Mouse (Mus musculus) midbrain, embryonic 12.5 days (tissue): ENCODE measurements at regions not wholly inside any gene's neighbourhood (a gene's known extent, or its start where the extent isn't known, plus 50 kb on each side); places are given as distances from the start of the nearest gene placed in this dataset.
A peak's percentile ranks its signal among the peaks of the same experiment; 100 is the strongest.

Experiments
- ATAC-seq: fragments of 200-750 bp; cut with Nextera tagmentation; 2 replicates; pipeline ENCODE4 v1.8.0; 2017; ENCODE audit warnings: low read depth, moderate TSS enrichment, moderate library complexity; ENCODE audit not compliant: low FRiP score
- H3K27ac ChIP-seq: fragments of 300-500 bp; sonication (generic); replicated peaks from 2 replicates; pipeline ENCODE4 v1.5.1; 2016; ENCODE audit warnings: mild to moderate bottlenecking
- H3K27me3 ChIP-seq: fragments of 300-500 bp; sonication (generic); 2 replicates; pipeline ENCODE4 v1.6.1; 2016; ENCODE audit warnings: mild to moderate bottlenecking
- H3K36me3 ChIP-seq: fragments of 300-500 bp; sonication (generic); 2 replicates; pipeline ENCODE4 v1.6.1; 2016
- H3K4me1 ChIP-seq: fragments of 300-500 bp; sonication (generic); 2 replicates; pipeline ENCODE4 v1.6.1; 2016
- H3K4me2 ChIP-seq: fragments of 300-500 bp; sonication (generic); replicated peaks from 2 replicates; pipeline ENCODE4 v1.6.1; 2016; ENCODE audit warnings: mild to moderate bottlenecking, moderate library complexity
- H3K4me3 ChIP-seq: fragments of 300-500 bp; sonication (generic); 2 replicates; pipeline ENCODE4 v1.5.1; 2016; ENCODE audit warnings: mild to moderate bottlenecking
- H3K9ac ChIP-seq: fragments of 300-500 bp; sonication (generic); replicated peaks from 2 replicates; pipeline ENCODE4 v1.6.1; 2016; ENCODE audit warnings: mild to moderate bottlenecking, moderate library complexity
- H3K9me3 ChIP-seq: fragments of 300-500 bp; sonication (generic); 2 replicates; pipeline ENCODE4 v1.6.1; 2016; ENCODE audit warnings: mild to moderate bottlenecking
- WGBS: fragments of 180-500 bp; shearing (Covaris S2); methylation state at CpG from one replicate; pipeline ENCODE4 v1.1.7; 2016; 5-methylcytosine and 5-hydroxymethylcytosine counted together

DNA sequence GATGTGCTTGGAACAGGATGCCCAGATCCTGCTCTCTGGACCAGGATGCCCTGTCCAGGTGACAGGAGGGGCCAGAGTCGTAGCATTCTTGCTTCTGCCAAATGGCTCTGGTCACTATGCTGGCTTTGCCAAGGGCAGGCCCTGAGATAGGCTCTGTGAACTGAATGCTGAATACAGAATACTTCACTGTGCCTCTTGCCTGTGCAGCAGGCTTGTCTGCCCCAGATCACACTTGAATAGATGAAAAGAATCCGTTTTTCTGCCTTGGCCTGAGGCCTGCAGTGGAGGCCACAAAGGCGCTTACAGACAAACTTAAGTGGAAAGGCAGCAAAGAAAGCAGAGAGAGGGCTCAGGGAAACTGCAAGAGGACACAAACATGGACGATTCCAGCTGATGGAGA, 99.7 kb upstream of the Arhgap32 start:
- H3K9me3 ChIP-seq = no peaks in the 10 kb centered on the region
- no peak overlapping the region; the same call in 1 of the 2 replicates for H3K27ac ChIP-seq
- H3K9ac ChIP-seq = no peak overlapping the region
- no peak overlapping the region for H3K4me2 ChIP-seq
- H3K4me3 ChIP-seq = no peak overlapping the region
- no peaks in the 10 kb centered on the region for H3K27me3 ChIP-seq
- H3K4me1 ChIP-seq = peaks cover 10% of the 10 kb centered on the region
- 40% methylated on average over 4 of the region's 4 CpGs for WGBS
- no peaks in the 10 kb centered on the region for H3K36me3 ChIP-seq
- ATAC-seq = no peak

DNA sequence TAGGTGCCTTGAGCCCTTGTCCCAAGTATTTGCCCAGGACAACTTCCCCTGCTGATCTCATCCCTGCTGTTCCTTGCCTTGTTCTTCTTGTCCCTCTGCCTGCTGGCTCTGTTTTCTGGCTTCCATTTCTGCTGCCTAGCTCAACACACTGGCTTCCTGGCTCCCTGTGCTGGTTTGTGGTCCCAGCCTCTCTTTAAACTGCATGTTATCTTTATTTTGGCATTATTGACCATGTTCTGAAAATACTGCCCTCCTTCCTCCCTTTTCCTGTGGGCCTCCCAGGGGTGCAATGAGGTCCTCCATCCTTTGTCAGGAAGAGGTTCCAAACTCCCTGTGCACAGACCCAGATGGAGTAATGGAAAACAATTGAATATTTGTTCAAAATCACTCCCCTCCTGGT, 97.9 kb upstream of the Arhgap32 start:
- Histone ChIP-seq H3K27me3 (no peaks in the 10 kb centered on the region), H3K36me3 (no peaks in the 10 kb centered on the region), H3K27ac (no peak overlapping the region), H3K4me1 (peaks cover 14% of the 10 kb centered on the region), H3K4me3 (no peak overlapping the region), H3K9ac (no peak overlapping the region), H3K4me2 (no peak overlapping the region), H3K9me3 (no peaks in the 10 kb centered on the region)
- ATAC-seq = no peak

DNA sequence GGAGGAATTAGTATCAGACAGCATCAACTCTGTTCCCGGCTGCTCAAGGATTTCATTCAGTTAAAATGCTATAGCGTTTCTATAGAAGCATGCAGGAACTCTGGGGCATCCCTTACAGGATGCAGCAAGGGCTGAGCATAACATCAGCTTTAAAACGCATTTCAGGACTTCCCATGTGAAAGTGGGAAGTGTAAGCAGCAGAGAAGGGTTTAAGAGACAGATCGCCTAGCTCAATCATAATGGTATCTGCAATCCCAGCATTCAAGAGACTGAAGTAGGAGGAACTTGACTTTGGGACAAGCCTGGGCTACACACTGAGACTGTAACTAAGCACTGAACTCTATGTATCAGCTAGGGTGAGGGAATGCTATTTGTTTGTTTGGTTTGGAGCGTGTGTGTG, 96.2 kb upstream of the Arhgap32 start:
- no peak for ATAC-seq
- no peaks in the 10 kb centered on the region for H3K36me3 ChIP-seq
- no peak overlapping the region for H3K4me2 ChIP-seq
- 80% methylated on average over 5 of the region's 5 CpGs for WGBS
- H3K4me1 ChIP-seq = peaks cover 16% of the 10 kb centered on the region
- no peaks in the 10 kb centered on the region for H3K9me3 ChIP-seq
- H3K27me3 ChIP-seq = no peaks in the 10 kb centered on the region
- H3K4me3 ChIP-seq = no peak overlapping the region
- no peak overlapping the region for H3K9ac ChIP-seq
- no peak overlapping the region for H3K27ac ChIP-seq

DNA sequence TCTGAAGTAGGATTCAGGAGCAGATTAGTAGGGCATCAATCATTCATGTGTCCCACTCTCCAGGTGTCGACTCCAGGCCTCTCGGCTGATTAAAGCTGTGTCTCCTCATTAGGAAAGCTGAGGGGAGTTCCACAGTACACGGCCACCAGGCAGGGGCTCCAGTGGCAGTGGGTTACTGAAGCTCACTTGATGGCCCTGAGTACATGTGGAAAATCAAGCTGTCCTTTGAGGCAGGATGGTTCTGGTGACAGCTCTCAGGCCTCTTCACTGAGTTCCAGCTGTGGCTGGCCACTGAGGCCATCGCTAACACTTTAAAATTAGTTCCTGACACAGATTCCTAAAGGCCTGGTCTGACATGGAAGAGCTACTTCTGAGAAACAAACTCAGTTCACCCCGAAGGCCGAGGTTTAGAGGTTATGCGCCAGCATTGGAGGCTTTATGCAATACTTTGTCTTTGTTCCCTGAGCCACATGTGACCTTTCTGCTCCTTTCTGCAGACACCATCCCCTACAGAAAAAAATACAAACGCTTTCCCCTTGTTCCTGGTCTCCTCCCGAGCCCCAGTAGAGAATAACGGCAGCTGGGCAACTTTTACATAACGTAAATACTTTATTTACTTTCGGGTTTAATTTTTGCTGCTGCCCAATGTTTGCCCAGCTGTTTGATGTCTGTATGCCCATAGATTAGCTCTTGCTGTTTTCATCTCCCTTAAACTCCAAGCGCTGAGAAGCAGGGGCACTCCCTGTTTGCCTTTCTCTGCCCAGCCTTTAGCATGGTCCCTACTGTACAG, 94.8 kb upstream of the Arhgap32 start:
- H3K4me2 ChIP-seq = no peak overlapping the region
- 26% methylated on average over 13 of the region's 13 CpGs for WGBS
- H3K27ac ChIP-seq = no peak overlapping the region; the same call in 1 of the 2 replicates
- no peak overlapping the region for H3K9ac ChIP-seq
- H3K36me3 ChIP-seq = no peaks in the 10 kb centered on the region
- no peaks in the 10 kb centered on the region for H3K27me3 ChIP-seq
- peaks cover 16% of the 10 kb centered on the region for H3K4me1 ChIP-seq
- peak; percentile 44; the same call in 1 of the 2 replicates for ATAC-seq
- H3K4me3 ChIP-seq = no peak overlapping the region
- no peaks in the 10 kb centered on the region for H3K9me3 ChIP-seq

DNA sequence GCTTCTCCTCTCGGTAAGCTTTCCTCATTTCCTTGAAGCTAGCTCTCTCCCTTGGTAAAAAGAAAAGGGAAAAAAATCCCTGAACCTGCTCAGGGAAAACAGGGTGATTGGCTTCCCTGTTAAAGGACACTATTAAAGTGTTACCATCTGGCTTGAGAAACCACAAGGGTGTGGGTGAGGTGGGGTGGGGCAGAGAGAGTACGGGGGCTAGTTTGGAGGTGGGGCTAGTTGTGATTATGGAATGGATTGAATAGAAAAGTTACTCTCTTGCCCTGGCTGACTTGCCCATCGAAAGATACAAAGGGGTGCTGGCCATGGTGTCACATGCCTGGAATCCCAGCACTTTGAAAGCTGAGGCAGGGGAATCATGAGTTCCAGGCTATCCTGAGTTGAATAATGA, 94.2 kb upstream of the Arhgap32 start:
- Histone ChIP-seq H3K4me2 (no peak overlapping the region), H3K9ac (no peak overlapping the region), H3K9me3 (no peaks in the 10 kb centered on the region), H3K27me3 (no peaks in the 10 kb centered on the region), H3K4me1 (peaks cover 13% of the 10 kb centered on the region), H3K36me3 (no peaks in the 10 kb centered on the region), H3K27ac (no peak overlapping the region), H3K4me3 (no peak overlapping the region)
- WGBS = 37% methylated on average over 3 of the region's 3 CpGs
- no peak for ATAC-seq

DNA sequence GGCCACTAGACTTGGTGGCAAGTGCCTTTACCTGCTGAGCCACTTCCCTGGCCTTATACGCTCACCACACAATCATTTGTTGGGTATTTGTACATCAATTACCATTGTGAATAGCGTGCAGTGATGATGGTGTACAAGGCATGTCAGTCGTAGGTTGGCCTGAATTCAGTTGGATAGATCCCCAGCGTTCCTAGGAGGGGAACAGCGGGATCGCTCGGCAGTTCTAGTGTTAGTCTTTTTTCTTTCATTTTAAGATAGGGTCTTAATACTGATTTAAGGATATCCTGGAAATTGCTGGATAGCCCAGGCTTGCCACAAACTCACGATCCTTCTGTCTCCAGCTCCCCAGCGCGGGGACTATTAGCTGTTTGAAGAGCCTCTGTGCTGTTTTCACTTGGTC, 92.9 kb upstream of the Arhgap32 start:
- Histone ChIP-seq H3K9ac (no peak overlapping the region), H3K36me3 (no peaks in the 10 kb centered on the region), H3K4me3 (no peak overlapping the region), H3K4me2 (no peak overlapping the region), H3K27me3 (no peaks in the 10 kb centered on the region), H3K4me1 (peaks cover 12% of the 10 kb centered on the region), H3K9me3 (no peaks in the 10 kb centered on the region), H3K27ac (no peak overlapping the region)
- WGBS = 95% methylated on average over 10 of the region's 10 CpGs
- ATAC-seq = no peak

DNA sequence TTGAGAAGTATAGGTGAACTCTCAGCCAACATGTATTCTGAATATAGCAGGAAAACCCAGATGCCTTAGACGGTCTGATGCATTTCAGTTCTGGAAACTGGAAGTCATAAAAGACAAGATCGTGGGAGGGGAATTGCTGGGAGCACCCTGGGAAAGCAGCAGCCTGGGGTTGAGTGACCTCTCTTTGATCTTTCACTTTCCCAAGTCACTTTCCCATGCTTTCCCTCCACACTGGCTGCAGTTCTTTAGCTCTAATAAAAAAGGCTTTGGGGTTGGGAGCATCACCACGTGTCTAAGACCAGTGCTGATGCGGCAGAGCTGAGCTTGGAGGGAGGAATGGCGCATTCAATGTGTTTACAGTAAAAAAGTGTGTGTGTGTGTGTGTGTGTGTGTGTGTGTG, 91.2 kb upstream of the Arhgap32 start:
- no peak for ATAC-seq
- WGBS = 49% methylated on average over 5 of the region's 5 CpGs
- peaks cover 12% of the 10 kb centered on the region for H3K4me1 ChIP-seq

DNA sequence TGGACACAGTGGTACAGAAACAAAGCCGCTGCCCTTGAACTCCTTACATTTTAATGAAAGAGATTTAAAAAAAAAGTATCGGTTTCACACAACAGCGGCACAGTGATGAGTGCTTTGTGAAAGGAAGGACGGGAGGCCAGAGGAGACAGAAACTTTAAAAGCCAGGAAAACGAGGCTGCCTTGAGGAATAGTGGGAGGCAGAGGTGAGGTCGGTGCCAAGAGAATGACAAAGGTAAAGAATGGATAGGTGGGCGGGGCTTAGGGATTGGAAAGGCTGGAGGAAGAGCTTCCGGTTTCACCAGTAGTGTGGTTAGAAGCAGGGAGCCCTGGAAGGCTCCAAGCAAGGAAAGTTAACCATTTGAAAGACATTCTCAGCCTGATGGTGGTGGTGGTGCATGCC, 88.0 kb upstream of the Arhgap32 start:
- no peak overlapping the region for H3K27ac ChIP-seq
- WGBS = 42% methylated on average over 8 of the region's 8 CpGs
- H3K9ac ChIP-seq = no peak overlapping the region
- H3K4me2 ChIP-seq = no peak overlapping the region
- H3K27me3 ChIP-seq = no peaks in the 10 kb centered on the region
- H3K9me3 ChIP-seq = no peaks in the 10 kb centered on the region
- ATAC-seq = no peak
- H3K36me3 ChIP-seq = no peaks in the 10 kb centered on the region
- H3K4me3 ChIP-seq = no peak overlapping the region
- 0 out of 2 replicates have a peak, but pooled peaks cover 2% of the 10 kb centered on the region for H3K4me1 ChIP-seq

More for the DNA sequence above, 91.2 kb upstream of the Arhgap32 start:
- Histone ChIP-seq H3K27me3 (no peaks in the 10 kb centered on the region), H3K27ac (no peak overlapping the region), H3K4me2 (no peak overlapping the region), H3K9me3 (no peaks in the 10 kb centered on the region), H3K9ac (no peak overlapping the region), H3K36me3 (no peaks in the 10 kb centered on the region), H3K4me3 (no peak overlapping the region)

DNA sequence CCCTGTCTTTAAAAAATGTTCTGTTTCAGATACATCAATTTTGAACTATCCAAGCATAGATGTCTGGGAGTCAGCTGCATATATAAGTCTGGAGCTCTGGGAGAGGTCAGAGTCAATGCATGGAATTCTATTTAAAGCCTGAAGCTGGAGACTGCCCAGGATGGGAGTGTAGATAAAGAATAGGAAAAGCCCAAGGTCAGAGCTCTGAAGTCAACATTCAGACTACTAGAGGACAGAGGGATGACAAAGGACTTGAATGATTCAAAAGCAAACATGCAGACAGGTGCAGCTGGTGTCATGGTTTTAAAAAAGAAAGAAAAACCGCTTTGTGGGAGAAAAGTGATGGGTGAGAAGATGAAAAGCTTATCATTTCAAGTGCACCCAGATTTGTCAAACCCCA, 86.9 kb upstream of the Arhgap32 start:
- H3K4me2 ChIP-seq = no peak overlapping the region
- no peak overlapping the region for H3K4me3 ChIP-seq
- WGBS = 83% methylated on average over 1 of the region's 1 CpGs
- no peak for ATAC-seq
- H3K27me3 ChIP-seq = no peaks in the 10 kb centered on the region
- H3K27ac ChIP-seq = no peak overlapping the region
- no peaks in the 10 kb centered on the region for H3K36me3 ChIP-seq
- no peaks in the 10 kb centered on the region for H3K9me3 ChIP-seq
- peaks cover 11% of the 10 kb centered on the region for H3K4me1 ChIP-seq
- H3K9ac ChIP-seq = no peak overlapping the region

DNA sequence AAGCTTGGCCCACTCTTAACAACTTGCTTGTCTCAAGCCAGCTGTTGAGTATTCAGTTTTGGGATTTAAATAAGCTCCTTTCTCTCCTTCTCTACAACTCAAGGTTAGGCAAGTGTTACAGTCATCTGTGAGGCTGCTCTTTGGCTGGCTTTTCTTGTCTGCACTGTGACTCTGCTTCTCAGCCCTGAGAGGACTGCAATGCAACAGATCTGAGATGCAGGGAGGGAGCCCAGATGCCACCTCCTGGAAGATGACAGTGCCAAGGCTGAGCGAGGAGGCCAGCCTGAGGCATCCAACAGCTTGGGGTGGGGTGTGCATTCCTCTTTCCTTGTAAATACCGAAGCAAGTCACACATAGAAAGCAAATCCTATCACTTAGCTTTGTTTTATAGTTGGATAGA, 86.2 kb upstream of the Arhgap32 start:
- WGBS = 60% methylated on average over 2 of the region's 2 CpGs
- Histone ChIP-seq H3K36me3 (no peaks in the 10 kb centered on the region), H3K4me3 (no peak overlapping the region), H3K27ac (no peak overlapping the region), H3K27me3 (no peaks in the 10 kb centered on the region), H3K4me2 (no peak overlapping the region), H3K4me1 (peaks cover 15% of the 10 kb centered on the region), H3K9me3 (no peaks in the 10 kb centered on the region), H3K9ac (no peak overlapping the region)
- no peak for ATAC-seq

DNA sequence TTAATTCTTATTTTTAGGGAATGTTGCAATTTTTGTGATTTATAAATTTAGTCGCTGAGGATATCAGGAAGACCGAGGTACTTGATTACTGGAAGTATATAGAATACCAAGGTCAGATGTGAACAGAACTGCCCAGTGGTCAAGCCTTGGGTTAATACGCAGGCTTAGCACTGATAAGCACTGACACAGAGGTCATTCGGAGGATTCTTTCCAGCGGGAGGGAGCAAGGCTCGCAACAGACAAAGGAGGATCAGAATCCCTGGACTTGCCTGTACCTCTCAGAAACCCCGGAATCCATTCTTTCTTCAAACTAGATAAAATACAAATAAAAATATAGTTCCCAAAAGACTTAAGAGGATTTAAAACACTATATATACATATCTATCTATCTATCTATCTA, 85.7 kb upstream of the Arhgap32 start:
- Histone ChIP-seq H3K27me3 (no peaks in the 10 kb centered on the region), H3K9ac (no peak overlapping the region)
- ATAC-seq = no peak

DNA sequence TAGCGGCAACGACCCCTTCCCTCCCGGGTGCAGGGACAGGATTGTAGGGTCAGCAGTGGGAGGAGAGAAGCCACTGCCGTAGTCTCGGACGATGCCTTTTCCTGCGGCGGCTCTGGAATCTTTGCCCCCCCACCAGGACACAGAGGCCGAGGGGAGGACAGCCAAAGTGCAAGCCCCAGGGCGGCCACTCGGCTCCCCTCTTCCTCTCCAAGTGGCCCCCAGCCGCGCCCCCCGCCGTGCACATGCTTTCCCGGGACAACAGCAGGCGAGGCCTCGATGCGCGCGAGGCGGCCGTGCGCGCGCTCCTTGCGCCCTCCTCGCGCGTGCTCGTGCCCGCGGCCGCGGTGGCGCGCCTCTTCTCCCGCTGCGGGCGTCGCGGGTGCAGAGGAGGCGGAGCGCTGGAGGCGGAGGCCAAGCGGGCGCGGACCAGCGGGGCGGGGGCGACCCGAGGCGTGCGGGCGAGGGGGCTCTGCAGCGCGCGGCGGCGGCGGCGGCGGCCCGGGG, 83.9 kb upstream of the Arhgap32 start:
- WGBS = under 1% methylated on average over 45 of the region's 64 CpGs
- no peaks in the 10 kb centered on the region for H3K36me3 ChIP-seq

More for the DNA sequence above, 85.7 kb upstream of the Arhgap32 start:
- Histone ChIP-seq H3K9me3 (no peaks in the 10 kb centered on the region), H3K4me3 (no peak overlapping the region), H3K4me2 (no peak overlapping the region), H3K36me3 (no peaks in the 10 kb centered on the region), H3K4me1 (peaks cover 15% of the 10 kb centered on the region), H3K27ac (no peak overlapping the region)
- WGBS = 70% methylated on average over 7 of the region's 7 CpGs

More for the DNA sequence above, 83.9 kb upstream of the Arhgap32 start:
- H3K27me3 ChIP-seq = no peaks in the 10 kb centered on the region
- no peaks in the 10 kb centered on the region for H3K9me3 ChIP-seq
- ATAC-seq = peak; percentile 91
- H3K4me2 ChIP-seq = peak overlapping the region; percentile 63
- peak overlapping the region; percentile 90 for H3K9ac ChIP-seq
- H3K4me1 ChIP-seq = peaks cover 15% of the 10 kb centered on the region
- peak overlapping the region; percentile 84 for H3K27ac ChIP-seq
- H3K4me3 ChIP-seq = peak overlapping the region; percentile 84
